Mouse (Mus musculus) layer of hippocampus, adult 18-20 months (tissue): ENCODE measurements at regions not wholly inside any gene's neighbourhood (a gene's known extent, or its start where the extent isn't known, plus 50 kb on each side); places are given as distances from the start of the nearest gene placed in this dataset.

Experiments
- DNase-seq, 2 experiments: peaks; one replicate each; pipeline ENCODE4 v3.0.0; 2022; ENCODE audit warnings: low spot score in 2 of 2

DNA sequence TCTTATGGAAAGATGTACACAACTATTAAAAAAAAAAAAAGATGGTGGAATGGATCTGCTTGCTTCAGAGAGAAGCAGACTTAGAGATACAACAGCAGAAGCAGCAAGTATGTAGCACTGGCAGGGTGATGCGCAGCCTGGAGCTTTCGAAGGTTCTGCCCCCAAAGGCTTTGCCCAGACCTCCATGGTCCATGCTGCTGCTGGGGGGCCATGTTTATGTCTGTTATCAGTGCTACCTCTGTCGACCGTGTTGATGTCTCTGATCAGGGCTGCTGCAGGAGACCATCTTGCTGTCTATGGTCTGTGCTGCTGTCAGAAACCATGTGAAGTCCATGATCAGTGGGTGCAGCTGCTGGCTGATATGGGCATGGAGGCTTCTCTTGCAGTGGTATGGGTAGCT, 88.6 kb upstream of the Fam189a1 start:
- no peak for DNase-seq

DNA sequence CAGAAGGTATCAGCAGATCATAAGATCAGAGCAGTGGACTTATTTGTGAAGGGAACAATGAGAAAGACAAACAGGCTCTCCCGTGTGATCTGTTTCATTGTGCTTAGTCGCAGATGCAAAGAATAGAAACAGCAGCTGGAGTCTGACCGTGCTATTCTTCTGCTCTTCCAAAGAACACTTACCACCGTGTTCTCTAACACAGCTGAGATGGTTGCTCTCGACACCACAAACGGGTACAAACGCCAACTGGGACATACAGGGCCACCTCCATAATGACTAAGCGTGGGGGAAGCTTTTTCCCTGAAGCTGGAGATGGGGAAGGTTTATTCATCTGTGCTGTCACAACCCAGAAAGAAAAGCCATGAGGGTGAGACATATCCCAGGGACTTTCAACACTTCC, 84.8 kb upstream of the Fam189a1 start:
- peak in 1 of 2 experiments; percentile 61 for DNase-seq

DNA sequence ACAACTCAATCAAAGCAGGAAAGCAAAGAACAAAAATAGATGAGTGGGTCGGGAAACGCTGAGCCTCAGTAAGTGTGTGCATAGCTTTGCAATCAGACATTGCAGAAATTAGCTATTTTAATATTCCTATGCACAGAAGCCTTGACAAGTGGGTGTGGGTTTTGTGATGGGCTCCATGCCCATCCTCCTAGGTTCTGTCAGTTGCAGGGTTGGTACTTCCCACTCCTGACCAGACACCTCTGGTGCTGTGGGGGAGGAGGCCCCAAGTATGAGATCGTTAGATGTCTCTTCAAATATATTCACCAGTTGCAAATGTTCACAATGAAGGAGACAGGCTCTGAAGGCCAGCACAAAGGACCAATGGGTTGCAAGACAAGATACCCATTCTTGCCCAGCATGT, 79.3 kb upstream of the Fam189a1 start:
- peak; percentile 43 to 72 for DNase-seq

DNA sequence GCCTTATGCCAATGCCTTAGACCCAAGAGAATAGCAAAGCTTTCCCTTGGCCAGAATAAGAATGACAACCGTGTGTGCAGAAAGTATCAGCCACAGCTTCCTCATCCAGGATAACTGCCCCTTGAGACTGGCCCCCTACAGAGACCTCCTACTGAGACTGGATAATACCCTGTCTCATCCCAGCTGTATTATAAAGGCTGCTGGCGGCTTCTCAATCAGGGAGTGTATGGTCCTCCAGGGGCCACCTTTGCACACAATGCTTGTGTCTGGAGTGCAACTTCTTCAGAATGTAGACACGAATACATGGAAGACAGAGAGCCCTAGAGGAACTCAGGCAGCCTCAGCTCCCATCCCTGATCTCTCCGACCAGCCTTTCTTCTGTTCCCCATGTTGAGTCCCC, 77.3 kb upstream of the Fam189a1 start:
- no peak for DNase-seq

DNA sequence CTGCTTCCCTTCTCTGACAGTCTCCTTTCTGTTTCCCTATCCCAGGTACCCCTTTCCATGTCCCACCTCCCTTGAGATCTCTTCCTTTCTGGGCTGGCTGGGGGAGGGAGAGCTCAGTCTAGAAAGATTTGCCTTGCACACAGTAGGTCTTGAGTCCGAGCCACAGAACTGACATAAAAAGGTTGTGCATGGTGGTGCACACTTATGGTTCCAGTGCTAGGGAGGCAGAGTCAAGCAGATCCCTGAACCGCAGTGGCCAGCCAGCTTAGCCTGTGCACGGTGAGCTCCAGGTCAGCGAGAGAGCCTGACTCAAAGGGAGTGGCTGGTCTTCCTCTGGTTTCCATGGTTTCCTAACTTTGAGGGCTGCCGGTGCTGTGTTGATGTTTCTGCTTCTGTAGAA, 72.9 kb upstream of the Fam189a1 start:
- no peak for DNase-seq

DNA sequence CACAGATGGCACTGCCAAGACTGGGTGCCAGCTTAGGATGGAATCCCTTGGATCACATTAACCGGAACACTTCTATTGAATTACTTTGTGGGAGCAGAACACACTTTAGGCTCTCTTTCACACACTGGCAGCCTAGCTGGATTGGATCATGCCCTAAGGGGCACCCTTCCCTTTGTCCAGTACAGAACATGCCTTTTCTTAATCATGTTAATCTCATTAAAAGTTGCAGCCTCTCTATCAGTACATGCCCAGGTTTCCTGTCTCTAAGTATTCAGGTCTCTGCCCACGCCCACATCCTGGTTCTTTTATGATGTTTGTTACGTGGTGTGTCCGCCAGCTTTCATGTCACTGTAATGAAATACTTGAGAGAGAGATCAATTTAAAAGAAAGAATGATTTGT, 69.8 kb upstream of the Fam189a1 start:
- no peak for DNase-seq

DNA sequence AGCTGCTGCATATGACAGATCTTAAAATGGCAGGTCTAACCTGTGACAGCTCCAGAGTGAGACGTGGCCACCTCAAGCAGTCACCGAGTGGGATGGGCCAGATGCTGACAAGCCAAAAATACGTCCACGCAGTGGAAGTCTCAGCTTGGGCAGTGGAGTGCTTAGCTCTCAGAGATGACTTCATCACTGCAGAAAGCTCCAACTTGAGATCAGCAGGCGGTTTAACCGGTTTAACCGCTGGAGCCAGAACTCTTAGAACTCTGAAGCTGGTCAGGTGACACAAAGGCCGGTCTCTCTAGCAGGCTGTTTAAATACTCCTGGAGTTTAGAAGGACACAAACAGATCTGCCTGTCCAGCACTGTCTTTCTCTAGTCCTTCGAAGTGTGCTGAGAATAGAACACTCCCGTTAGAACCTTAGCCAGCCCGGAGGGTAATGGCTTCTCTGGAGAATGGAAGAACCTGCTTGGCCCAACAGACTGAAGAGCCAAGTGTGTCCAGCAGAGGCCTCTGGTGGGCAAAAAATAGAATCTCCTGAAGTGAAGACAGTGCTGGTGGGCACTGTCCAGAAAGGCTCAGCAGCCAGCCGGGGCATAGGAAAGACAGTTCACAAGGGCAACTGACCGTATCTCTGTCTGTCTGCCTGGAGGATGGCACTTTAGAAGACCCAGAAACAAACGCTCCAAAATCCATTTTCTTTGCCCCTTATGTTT, 57.0 kb upstream of the Fam189a1 start:
- no peak for DNase-seq

DNA sequence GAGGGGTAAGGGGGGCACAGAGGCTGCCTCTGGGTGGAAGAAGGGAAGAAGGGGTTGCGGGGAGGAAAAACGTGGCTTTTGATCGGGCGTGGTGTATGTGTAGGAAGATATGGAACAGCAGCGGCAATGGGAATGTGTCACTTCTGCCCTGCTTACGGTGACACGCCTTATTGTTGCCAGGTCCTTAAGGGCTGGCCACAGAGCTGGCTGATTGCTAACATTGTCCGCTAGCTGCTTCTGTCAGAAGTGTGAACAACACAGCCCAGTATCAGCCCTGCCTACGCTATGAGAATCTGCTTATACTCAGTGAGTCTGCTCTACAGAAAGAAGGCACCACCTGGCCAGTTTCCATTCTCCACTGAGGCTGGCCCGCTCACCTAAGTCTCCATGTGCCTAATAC, 50.9 kb upstream of the Fam189a1 start:
- no peak for DNase-seq
